ENCODE assay signal across 8 mouse cellular contexts in the genomic region with DNA sequence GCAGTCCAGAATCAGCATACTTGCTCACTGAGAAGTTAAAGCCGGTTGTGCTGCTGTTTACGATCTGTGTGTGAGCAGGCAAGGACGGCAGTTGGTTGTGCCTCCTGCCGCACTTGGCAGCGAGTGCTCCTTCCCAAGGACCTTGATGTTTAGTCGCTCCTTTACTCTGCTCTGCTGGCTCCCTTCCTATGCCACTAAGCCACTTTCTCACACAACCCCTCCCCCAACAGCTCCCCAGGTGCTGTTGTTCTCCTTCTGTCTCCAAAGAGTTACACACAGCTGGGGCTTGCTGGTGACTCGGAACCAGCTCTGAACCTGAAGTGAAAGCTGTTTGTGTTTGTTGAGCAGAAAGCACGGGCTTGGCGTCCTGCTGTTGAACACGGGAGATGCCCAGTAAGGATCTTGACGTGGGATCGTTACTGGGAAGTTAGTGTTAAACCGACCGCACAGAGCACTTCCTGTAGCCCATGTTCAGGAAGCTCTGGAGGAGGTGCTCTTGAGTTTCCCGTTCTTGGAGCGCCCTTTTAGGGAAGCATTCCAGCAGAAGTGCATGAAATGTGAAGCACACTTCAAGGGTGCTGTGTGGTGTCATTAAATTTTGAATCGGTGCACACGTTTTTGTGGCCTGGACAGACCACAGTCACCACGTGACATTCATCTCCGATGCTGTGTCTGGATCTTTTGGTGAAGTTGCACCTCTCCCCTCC.
DNase-seq lines count a peak whose midpoint lies in the region; ATAC-seq and TF ChIP-seq lines count a peak whose summit lies in the region.

No protein-coding gene starts in this region.

- peak; percentile 55 for ATAC-seq in granulocyte monocyte progenitor cell, adult 5-6 weeks (replicated peaks; ENCODE audit: poor library complexity, severe bottlenecking)
- peak; percentile 52 for ATAC-seq in intestine, postnatal 0 days
- peak; percentile 67; the same call in 1 of the 2 replicates for ATAC-seq in neural tube, embryonic 13.5 days (ENCODE audit: low read depth)

- 0 out of 2 replicates have a peak, but pooled peaks cover 11% of the 10 kb centered on the region for H3K4me1 ChIP-seq in intestine, postnatal 0 days (replicated peaks; ENCODE audit: control insufficient read depth, insufficient read depth, low read length)
- peaks cover 29% of the 10 kb centered on the region for H3K4me1 ChIP-seq in lung, adult 2 months (ENCODE audit: control insufficient read depth, insufficient read depth, low read length)
- peaks cover 15% of the 10 kb centered on the region for H3K4me1 ChIP-seq in neural tube, embryonic 13.5 days (replicated peaks)

- TF ChIP-seq CTCF in intestine, postnatal 0 days (IDR thresholded peaks at IDR 0.05; ENCODE audit: low read depth): no peak
- TF ChIP-seq CTCF in lung, adult 2 months (IDR thresholded peaks at IDR 0.05; ENCODE audit: insufficient read depth, low read length): no peak

- H3K27ac ChIP-seq in intestine, postnatal 0 days (ENCODE audit: low read depth, low read length): peak overlapping the region; percentile 65
- peak overlapping the region; percentile 35; the same call in 1 of the 2 replicates for H3K27ac ChIP-seq in neural tube, embryonic 13.5 days (replicated peaks)

- no peaks in the 10 kb centered on the region; the same call in 1 of the 2 replicates for H3K36me3 ChIP-seq in intestine, postnatal 0 days (ENCODE audit: control insufficient read depth, insufficient read depth)
- no peaks in the 10 kb centered on the region for H3K36me3 ChIP-seq in neural tube, embryonic 13.5 days

- H3K27me3 ChIP-seq in intestine, postnatal 0 days (replicated peaks; ENCODE audit: control insufficient read depth, insufficient read depth, low read length): no peaks in the 10 kb centered on the region
- H3K27me3 ChIP-seq in neural tube, embryonic 13.5 days: 0 out of 2 replicates have a peak, but pooled peaks cover 3% of the 10 kb centered on the region

- H3K9ac ChIP-seq in intestine, postnatal 0 days (ENCODE audit: low read depth, low read length): peak overlapping the region; percentile 40; the same call in 1 of the 2 replicates
- peak overlapping the region; percentile 60; the same call in 1 of the 2 replicates for H3K9ac ChIP-seq in neural tube, embryonic 13.5 days

- no peak; the same call in 1 of the 2 replicates for TF ChIP-seq POLR2A in lung, adult 2 months (IDR thresholded peaks at IDR 0.05; ENCODE audit: borderline replicate concordance, extremely low read depth, low read depth, low read length)

- 3% methylated on average over 20 of the region's 20 CpGs for WGBS in intestine, postnatal 0 days
- 2% methylated on average over 20 of the region's 20 CpGs for WGBS in lung, adult 2 months
- WGBS in neural tube, embryonic 13.5 days: 3% methylated on average over 20 of the region's 20 CpGs

- peak overlapping the region; percentile 38 for H3K4me3 ChIP-seq in intestine, postnatal 0 days (ENCODE audit: low read depth, low read length)
- H3K4me3 ChIP-seq in lung, adult 2 months (replicated peaks; ENCODE audit: extremely low read depth, low read depth, low read length): peak overlapping the region; percentile 70
- peak overlapping the region; percentile 31 for H3K4me3 ChIP-seq in neural tube, embryonic 13.5 days

- intact Hi-C loops in gastrocnemius, postnatal 14 days (cut with DNase I; ENCODE audit: low total_unique reads): no loop called here

- H3K4me2 ChIP-seq in intestine, postnatal 0 days (replicated peaks; ENCODE audit: low read depth): peak overlapping the region; percentile 74
- peak overlapping the region; percentile 61 for H3K4me2 ChIP-seq in neural tube, embryonic 13.5 days

- no peaks in the 10 kb centered on the region for H3K9me3 ChIP-seq in intestine, postnatal 0 days (ENCODE audit: control insufficient read depth)
- peaks cover 2% of the 10 kb centered on the region; the same call in 1 of the 2 replicates for H3K9me3 ChIP-seq in neural tube, embryonic 13.5 days

- DNase-seq in gastrocnemius, adult 18-20 months (ENCODE audit: low spot score): peak; percentile 51
- DNase-seq in gastrocnemius, postnatal 14 days: no peak
- DNase-seq in cerebellum, adult 9-11 months: peak; percentile 52
- DNase-seq in lung, adult 2 months: peak; percentile 74
- DNase-seq in thymus, postnatal 10 days (ENCODE audit: low spot score in 2 of 2): peak; percentile 87 to 92
